Mouse (Mus musculus) intestine, embryonic 16.5 days (tissue): ENCODE results near the gene Thrsp. TPM values are rescaled to one million over a fixed set of nuclear protein-coding genes. Genes with fewer than 3 reads are reported as not detected.
A peak's percentile ranks its signal among the peaks of the same experiment; 100 is the strongest.
"Not testable (repeated sequence)": the region's sequence is repeated elsewhere in the genome, so short reads cannot be mapped to it uniquely, and the experiment has no call there.

Source experiments
- ATAC-seq: fragments of 200-750 bp; cut with Nextera tagmentation; 2 replicates; pipeline ENCODE4 v1.8.0; 2017; ENCODE audit warnings: moderate TSS enrichment, moderate library complexity
- H3K27ac ChIP-seq: fragments of 300-500 bp; sonication (generic); 2 replicates; pipeline ENCODE4 v1.5.1; 2014; ENCODE audit warnings: mild to moderate bottlenecking, low read length
- H3K27me3 ChIP-seq: fragments of 300-500 bp; sonication (generic); replicated peaks from 2 replicates; pipeline ENCODE4 v1.6.1; 2014; ENCODE audit warnings: low read length, control low read depth, mixed read lengths; ENCODE audit not compliant: control insufficient read depth, insufficient read depth
- H3K36me3 ChIP-seq: fragments of 300-500 bp; sonication (generic); 2 replicates; pipeline ENCODE4 v1.6.1; 2014; ENCODE audit warnings: low read length, control low read depth; ENCODE audit not compliant: control insufficient read depth, insufficient read depth
- H3K4me1 ChIP-seq: fragments of 300-500 bp; sonication (generic); 2 replicates; pipeline ENCODE4 v1.6.1; 2014; ENCODE audit warnings: low read length, control low read depth, mixed read lengths; ENCODE audit not compliant: control insufficient read depth, insufficient read depth
- H3K4me2 ChIP-seq: fragments of 300-500 bp; sonication (generic); 2 replicates; pipeline ENCODE4 v1.6.1; 2014; ENCODE audit warnings: low read depth, low read length, control low read depth
- H3K4me3 ChIP-seq: fragments of 300-500 bp; sonication (generic); 2 replicates; pipeline ENCODE4 v1.5.1; 2014; ENCODE audit warnings: mild to moderate bottlenecking, low read length
- H3K9ac ChIP-seq: fragments of 300-500 bp; sonication (generic); 2 replicates; pipeline ENCODE4 v1.6.1; 2014; ENCODE audit warnings: low read depth, low read length
- H3K9me3 ChIP-seq: fragments of 300-500 bp; sonication (generic); 2 replicates; pipeline ENCODE4 v1.6.1; 2016; ENCODE audit warnings: low read length, control low read depth; ENCODE audit not compliant: control insufficient read depth
- WGBS: fragments of 180-500 bp; shearing (Covaris S2); extraction: QIAGEN DNeasy Blood & Tissue Kit; methylation state at CpG from one replicate; pipeline ENCODE4 v1.1.7; 2014; 5-methylcytosine and 5-hydroxymethylcytosine counted together
- polyA plus RNA-seq: library from polyadenylated mRNA; unstranded; fragments of >200 nt; fragmentation: Nextera tagmentation; extraction: Ambion mirVana; gene quantifications from 2 replicates; pipeline ENCODE4 v1.2.1, GENCODE M21; 2015

Gene Thrsp
- polyA plus RNA-seq, 1 experiment from 2014 or later = 0.40 TPM

- H3K4me1 ChIP-seq = no peaks in the 10 kb centered on the region
- no peak for ATAC-seq
- H3K4me3 ChIP-seq = no peak overlapping the region
- no peaks in the 10 kb centered on the region for H3K9me3 ChIP-seq
- H3K36me3 ChIP-seq = no peaks in the 10 kb centered on the region
- H3K4me2 ChIP-seq = no peak overlapping the region
- H3K27ac ChIP-seq = no peak overlapping the region
- no peak overlapping the region for H3K9ac ChIP-seq
- no peaks in the 10 kb centered on the region for H3K27me3 ChIP-seq
Observed at GRCm38 (mm10) chr7:97438986-97439385, 21.5 kb upstream of the Thrsp start.

GRCm38 (mm10) chr7:97434517-97434916, 17.0 kb upstream of the Thrsp start:
- no peaks in the 10 kb centered on the region for H3K27me3 ChIP-seq
- H3K9me3 ChIP-seq = no peaks in the 10 kb centered on the region
- 82% methylated on average over 10 of the region's 10 CpGs for WGBS
- H3K4me3 ChIP-seq = no peak overlapping the region
- no peak overlapping the region for H3K9ac ChIP-seq
- no peak overlapping the region for H3K4me2 ChIP-seq
- ATAC-seq = no peak
- no peaks in the 10 kb centered on the region for H3K36me3 ChIP-seq
- no peak overlapping the region for H3K27ac ChIP-seq
- H3K4me1 ChIP-seq = peaks cover 7% of the 10 kb centered on the region

DNA sequence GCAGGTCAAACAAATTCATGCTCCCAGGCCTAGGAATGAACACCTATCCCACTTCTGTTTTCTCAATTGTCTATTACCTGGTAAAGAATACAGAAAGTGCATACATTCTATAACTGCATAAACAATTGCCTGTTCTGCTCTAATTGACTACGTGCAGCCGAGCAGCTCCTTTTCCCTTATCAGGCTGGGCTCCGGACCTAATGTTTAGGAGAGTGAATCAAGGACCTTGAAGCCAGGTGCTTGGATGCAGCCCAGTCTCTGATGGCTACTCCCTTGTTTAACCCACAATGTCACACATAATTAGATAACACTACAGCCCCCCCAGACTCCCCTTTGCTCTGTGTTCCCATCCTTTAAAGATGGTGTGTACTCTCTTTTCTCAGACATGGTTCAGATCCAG, 16.0 kb upstream of the Thrsp start:
- H3K4me3 ChIP-seq, H3K36me3 ChIP-seq, ATAC-seq, H3K9me3 ChIP-seq, H3K9ac ChIP-seq, H3K27ac ChIP-seq, H3K4me2 ChIP-seq, H3K27me3 ChIP-seq: not testable (repeated sequence)
- 59% methylated on average over 3 of the region's 3 CpGs for WGBS
- H3K4me1 ChIP-seq = peaks cover 11% of the 10 kb centered on the region

DNA sequence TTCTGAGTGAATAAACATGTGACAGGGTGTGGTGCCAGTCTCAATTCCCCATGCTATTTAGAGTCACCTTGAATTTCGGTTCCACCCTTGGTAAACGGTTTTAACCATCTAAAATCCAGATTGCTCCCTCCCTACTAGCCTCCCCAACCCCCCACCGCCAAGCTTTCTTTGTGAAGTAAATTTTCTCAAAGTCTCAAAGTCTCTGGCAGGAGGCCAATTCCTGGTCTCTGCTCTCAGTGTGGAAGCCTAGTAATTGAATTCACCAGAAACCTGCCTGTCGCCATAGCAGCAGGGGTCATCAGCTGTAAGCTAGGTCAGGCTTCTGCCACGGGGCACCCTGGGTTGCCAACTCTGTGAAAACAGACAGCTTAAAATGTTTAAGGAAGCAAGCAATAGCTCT, 12.2 kb upstream of the Thrsp start:
- Histone ChIP-seq H3K27me3 (no peaks in the 10 kb centered on the region), H3K4me2 (no peak overlapping the region), H3K4me1 (peaks cover 11% of the 10 kb centered on the region), H3K9ac (no peak overlapping the region), H3K27ac (peak overlapping the region; percentile 46; the same call in 1 of the 2 replicates), H3K9me3 (no peaks in the 10 kb centered on the region), H3K4me3 (no peak overlapping the region), H3K36me3 (no peaks in the 10 kb centered on the region)
- ATAC-seq = peak; percentile 74
- 4% methylated on average over 5 of the region's 5 CpGs for WGBS

DNA sequence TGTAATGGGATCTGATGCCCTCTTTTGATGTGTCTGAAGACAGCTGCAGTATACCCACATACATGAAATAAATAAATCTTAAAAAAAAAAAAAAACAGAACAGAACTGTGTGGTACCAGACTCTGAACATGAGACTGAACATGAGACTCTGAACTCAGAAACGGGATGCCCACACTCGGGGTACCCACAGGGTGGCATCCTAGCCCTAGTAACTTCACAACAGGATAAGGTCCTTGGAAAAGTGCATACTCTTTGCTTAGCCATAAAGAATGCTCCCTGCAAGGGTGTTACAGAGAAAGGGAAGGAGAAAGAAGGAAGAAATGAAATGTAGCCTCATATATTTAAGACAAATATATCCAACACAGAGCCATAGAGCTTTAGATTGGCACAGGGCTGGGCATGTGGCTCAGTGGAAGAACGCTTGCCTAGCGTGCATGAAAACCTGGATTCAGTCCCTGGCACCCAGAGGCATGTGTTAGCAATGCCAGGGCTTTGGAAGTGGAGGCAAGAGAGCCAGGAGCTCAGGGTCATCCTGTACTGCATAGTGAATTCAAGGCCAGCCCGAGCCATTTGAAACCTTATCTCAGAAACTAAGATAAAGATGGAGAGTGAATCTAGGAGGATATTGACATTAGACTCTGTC, 10.4 kb upstream of the Thrsp start:
- Histone ChIP-seq H3K4me3 (no peak overlapping the region), H3K4me2 (no peak overlapping the region), H3K27ac (no peak overlapping the region), H3K4me1 (peaks cover 11% of the 10 kb centered on the region), H3K9me3 (no peaks in the 10 kb centered on the region), H3K27me3 (no peaks in the 10 kb centered on the region), H3K36me3 (no peaks in the 10 kb centered on the region), H3K9ac (no peak overlapping the region)
- no peak for ATAC-seq
- WGBS = 76% methylated on average over 5 of the region's 5 CpGs

GRCm38 (mm10) chr7:97427296-97427695, 9.8 kb upstream of the Thrsp start:
- H3K36me3 ChIP-seq = no peaks in the 10 kb centered on the region
- no peaks in the 10 kb centered on the region for H3K27me3 ChIP-seq
- H3K4me2 ChIP-seq = no peak overlapping the region
- no peak overlapping the region for H3K27ac ChIP-seq
- WGBS = 87% methylated on average over 6 of the region's 6 CpGs
- H3K4me3 ChIP-seq = no peak overlapping the region
- no peaks in the 10 kb centered on the region for H3K9me3 ChIP-seq
- no peak overlapping the region for H3K9ac ChIP-seq
- H3K4me1 ChIP-seq = peaks cover 11% of the 10 kb centered on the region
- no peak for ATAC-seq

- H3K4me2 ChIP-seq = no peak overlapping the region
- no peak overlapping the region for H3K4me3 ChIP-seq
- H3K4me1 ChIP-seq = peaks cover 11% of the 10 kb centered on the region
- ATAC-seq = no peak
- H3K9me3 ChIP-seq = no peaks in the 10 kb centered on the region
- 55% methylated on average over 6 of the region's 6 CpGs for WGBS
- no peak overlapping the region for H3K9ac ChIP-seq
- no peaks in the 10 kb centered on the region for H3K27me3 ChIP-seq
- no peak overlapping the region for H3K27ac ChIP-seq
- no peaks in the 10 kb centered on the region for H3K36me3 ChIP-seq
Observed at GRCm38 (mm10) chr7:97426566-97426965, 9.0 kb upstream of the Thrsp start.

GRCm38 (mm10) chr7:97424621-97425245, 7.2 kb upstream of the Thrsp start:
- no peaks in the 10 kb centered on the region for H3K27me3 ChIP-seq
- ATAC-seq = peak; percentile 87
- no peak overlapping the region for H3K9ac ChIP-seq
- 7% methylated on average over 12 of the region's 12 CpGs for WGBS
- peaks cover 6% of the 10 kb centered on the region for H3K4me1 ChIP-seq
- H3K4me3 ChIP-seq = no peak overlapping the region
- no peak overlapping the region for H3K27ac ChIP-seq
- no peak overlapping the region for H3K4me2 ChIP-seq
- no peaks in the 10 kb centered on the region for H3K9me3 ChIP-seq
- no peaks in the 10 kb centered on the region for H3K36me3 ChIP-seq

DNA sequence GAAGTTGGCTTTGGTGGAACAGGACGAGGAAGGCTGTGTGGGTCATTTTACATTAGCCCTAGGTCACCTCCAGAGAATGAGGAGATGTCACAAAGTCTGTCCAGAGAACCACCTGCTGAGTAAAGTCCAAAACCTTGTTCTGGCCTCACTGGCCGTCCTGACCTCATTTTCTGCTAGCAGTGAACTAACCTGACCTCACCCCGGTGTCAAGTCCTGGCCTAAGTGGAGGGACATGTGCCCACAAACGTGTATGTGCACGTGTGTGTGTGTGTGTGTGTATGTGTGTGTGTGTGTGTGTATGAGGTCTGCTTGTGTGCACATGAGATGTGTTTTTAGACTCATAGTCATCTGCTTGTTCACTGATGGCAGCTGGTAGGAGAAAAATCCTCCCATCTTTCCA, 6.2 kb upstream of the Thrsp start:
- Histone ChIP-seq H3K4me1 (no peaks in the 10 kb centered on the region), H3K9me3 (no peaks in the 10 kb centered on the region), H3K4me3 (no peak overlapping the region), H3K4me2 (no peak overlapping the region), H3K27ac (no peak overlapping the region), H3K36me3 (no peaks in the 10 kb centered on the region), H3K9ac (no peak overlapping the region), H3K27me3 (no peaks in the 10 kb centered on the region)
- 61% methylated on average over 5 of the region's 5 CpGs for WGBS
- ATAC-seq = no peak
